Mouse (Mus musculus): ENCODE measurements around the gene Gk5. TPM values are rescaled to one million over a fixed set of nuclear protein-coding genes. Genes with fewer than 3 reads are reported as not detected.

Gene Gk5
- polyA plus RNA-seq, 1 experiment from 2014 or later = 1.9 TPM

Other genes starting within 250 kb of the Gk5 start
- gene Xrn1, start 164.6 kb upstream of the Gk5 start, polyA plus RNA-seq (2015; fragmentation: Nextera tagmentation; extraction: Ambion mirVana) = 18.0 and 18.8 TPM in 2 replicates
- 34.7 and 36.9 TPM in 2 replicates for gene Tfdp2, start 76.9 kb downstream of the Gk5 start, polyA plus RNA-seq (2015; fragmentation: Nextera tagmentation; extraction: Ambion mirVana)
- gene Atp1b3, start 245.1 kb downstream of the Gk5 start, polyA plus RNA-seq (2015; fragmentation: Nextera tagmentation; extraction: Ambion mirVana) = 137 and 150 TPM in 2 replicates

Data from forebrain, embryonic 15.5 days (tissue).